Mouse (Mus musculus) megakaryocyte, embryonic 14.5 days (primary cell): ENCODE measurements around the gene Ski.

ENCODE experiments used
- FLI1 ChIP-seq: IDR thresholded peaks from 2 replicates; pipeline ENCODE4 v1.6.1; 2012; ENCODE audit warnings: low read length, inconsistent platforms, mixed read lengths
- GATA1 ChIP-seq: IDR thresholded peaks from 3 replicates; pipeline ENCODE4 v1.6.1; 2012; ENCODE audit warnings: mixed read lengths, low read length, inconsistent platforms, borderline replicate concordance

GRCm38 (mm10) chr4:155197726-155198125, 24.7 kb downstream of the Ski start:
- TF ChIP-seq FLI1 = no peak
- no peak for TF ChIP-seq GATA1
